Mouse (Mus musculus): ENCODE results near the gene Zbtb16.

Zbtb16 gene

DNA sequence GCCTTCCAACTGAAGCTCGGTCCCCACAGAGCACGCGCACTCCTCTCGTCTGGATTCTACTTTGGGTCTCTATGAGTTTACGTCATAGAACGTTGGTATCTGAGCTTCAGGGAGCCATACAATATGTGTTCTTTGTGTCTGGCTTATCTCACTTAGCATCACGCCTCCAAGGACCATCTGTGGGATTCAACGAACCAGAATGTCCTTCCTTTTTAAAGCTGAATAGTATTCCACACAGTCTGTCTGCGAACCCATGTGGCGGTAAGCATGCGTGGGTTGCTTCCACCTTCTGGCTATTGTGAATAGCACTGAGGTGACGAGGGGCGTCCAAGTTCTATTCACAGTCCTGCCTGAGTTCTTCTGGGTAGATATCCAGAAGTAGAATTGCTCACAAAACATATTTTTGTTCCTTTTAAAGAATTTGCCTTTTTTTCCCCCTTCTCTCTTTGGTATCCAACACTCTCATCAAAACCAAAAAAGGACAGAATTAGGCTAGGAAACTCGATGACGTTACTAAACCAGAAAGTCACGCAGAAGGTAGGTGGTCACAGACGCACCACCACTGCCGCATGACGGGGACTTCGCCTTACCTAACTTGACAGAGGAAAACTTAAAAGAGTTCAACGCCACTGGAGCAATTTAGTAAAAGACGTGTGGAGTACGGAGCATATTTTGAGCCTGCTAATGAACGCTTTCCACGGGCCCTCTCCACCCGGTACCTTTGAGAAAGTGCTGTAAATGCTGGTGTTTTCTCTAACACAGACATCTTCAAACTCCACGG lies 32.4 kb downstream of the Zbtb16 start:
- DNase-seq (ENCODE audit: low spot score in 2 of 2) = no peak

DNA sequence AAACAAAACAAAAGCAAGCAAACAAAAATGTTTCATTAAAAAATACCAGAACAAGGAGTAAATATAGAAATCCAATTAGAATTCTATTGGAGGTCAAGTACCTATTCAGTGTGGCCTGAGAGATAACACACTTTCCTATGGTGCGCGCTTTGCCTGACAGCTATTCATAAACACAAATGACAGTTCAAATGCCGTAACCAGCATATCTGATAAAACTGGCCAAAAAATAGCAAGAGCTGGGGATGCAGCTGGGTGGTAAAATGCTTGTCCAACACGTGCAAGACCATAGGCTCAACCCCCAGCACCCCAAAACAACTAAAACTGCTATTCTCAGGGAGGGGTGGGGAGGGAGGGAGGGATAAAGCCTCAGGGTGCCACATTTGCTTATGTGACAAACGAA lies 33.6 kb downstream of the Zbtb16 start:
- DNase-seq (ENCODE audit: low spot score in 2 of 2) = no peak

DNA sequence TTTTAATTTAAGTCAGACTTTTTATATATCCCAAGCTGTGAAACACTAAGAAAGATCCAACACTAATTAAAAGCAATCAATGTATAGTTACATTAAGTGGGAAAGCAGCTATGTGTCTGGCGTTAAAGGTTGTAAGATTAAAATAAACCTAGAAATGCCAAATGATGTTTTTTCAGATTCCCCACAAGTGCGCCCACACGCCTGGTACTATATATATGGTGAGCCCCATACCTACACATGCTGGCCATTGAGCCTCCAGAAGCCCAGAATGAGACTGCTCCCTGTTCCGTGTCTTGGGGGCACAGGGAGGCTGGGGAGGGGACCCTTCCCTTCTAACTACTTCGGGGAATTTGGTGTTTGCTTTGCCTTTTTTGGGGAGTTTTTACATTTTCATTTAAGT lies 34.7 kb downstream of the Zbtb16 start:
- no peak for DNase-seq (ENCODE audit: low spot score in 2 of 2)

DNA sequence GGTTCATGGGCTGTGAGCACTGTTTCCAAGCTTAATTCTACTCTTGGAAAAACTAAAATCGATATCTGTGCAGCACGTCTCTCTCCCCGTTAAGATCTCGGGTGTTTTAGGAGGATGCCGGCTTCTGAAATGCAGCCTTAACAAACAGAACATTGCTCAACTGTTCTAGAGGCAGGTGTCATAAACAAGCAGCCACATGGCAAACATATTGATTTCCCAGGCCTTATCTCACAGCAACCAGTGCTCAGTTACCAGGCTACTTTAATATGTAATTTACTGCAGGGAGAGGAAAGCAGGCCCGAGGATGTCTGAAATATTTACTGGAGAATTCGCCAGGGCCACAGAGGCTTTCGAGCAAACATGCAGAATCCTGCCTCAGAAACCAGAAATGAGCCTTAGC lies 35.4 kb downstream of the Zbtb16 start:
- no peak for DNase-seq (ENCODE audit: low spot score in 2 of 2)

DNA sequence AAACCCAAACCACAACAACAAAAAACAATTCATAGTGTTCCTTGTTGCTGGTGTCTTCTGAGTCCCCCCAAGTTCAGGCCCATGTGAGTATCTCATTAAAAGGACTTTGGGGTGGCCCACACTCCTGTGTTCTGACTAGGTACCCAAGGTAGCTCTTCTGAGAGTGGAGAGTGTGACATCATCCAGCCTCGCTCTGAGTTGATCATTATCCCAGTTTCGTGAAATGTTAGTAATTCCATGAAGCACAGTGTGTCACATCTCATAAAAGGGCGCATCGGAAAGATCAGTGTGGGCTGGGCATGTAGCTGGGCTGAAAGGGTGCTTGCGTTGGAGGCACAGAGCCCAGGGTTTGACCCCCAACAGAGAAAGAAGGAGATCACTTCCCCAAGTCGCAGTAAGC lies 38.0 kb downstream of the Zbtb16 start:
- no peak for DNase-seq (ENCODE audit: low spot score in 2 of 2)

DNA sequence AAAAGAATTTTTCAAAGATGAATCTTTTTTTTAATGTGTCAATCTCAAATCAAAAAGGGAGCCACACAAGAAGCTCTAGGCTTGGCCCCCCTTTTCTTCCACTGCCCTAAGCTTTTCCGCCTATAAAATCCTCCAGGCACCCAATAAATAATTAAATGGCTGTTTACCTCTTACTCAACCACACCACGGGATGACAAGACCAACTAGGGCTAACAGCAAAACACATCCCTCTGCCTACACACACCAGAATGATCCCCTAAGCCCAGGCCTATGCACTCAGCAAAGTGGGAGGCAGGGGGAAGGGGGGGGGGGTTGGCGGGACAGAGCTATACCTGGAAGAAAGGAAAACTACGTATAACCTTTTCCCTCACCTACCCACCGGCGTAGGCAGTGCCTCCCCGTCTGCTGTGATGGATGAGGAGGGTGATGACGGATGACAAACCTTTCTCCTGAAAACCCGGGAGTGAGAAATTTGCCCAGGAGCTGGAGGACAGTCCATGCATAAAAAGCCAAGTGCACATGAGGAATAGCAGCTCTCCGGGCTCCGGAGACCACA lies 39.7 kb downstream of the Zbtb16 start:
- no peak for DNase-seq (ENCODE audit: low spot score in 2 of 2)

DNA sequence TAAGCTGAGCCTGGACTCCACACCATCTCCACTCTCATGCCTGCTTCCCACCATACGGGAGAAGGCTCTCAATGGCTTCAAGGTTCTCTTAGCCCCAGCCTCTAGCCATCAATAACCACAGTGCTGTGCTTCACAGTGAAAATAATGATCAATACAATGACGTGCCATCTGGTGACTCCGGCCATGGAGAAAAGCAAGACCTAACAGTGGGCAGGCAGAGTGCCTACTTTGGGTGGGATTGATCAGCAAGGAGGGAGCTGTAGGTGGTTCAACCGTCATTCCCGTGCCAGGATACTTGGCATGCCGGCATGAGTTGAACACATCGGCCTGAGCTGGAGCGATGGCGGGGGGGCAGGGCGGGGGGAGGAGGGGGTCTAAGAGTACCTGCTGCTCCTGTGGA lies 40.3 kb downstream of the Zbtb16 start:
- no peak for DNase-seq (ENCODE audit: low spot score in 2 of 2)

DNA sequence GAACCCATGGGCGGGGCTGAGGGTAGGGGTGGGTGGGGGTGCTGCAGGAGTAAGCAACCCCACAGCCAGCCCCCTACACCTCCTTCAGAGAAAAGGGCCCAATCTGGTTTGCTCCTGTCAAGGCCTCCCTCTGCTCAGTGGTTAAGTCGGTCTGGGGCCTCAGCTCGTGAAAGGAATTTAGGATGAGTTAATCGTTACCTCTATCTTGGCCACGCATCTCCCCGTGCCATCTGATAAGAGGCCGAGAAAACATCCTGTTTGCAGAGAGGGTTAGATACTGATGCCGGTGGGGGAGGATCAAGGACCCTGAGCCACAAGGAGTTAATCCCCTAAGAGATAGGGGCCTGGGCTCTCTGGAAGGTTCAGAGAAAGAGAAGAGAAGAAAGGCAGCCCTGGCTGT lies 40.9 kb downstream of the Zbtb16 start:
- no peak for DNase-seq (ENCODE audit: low spot score in 2 of 2)

DNA sequence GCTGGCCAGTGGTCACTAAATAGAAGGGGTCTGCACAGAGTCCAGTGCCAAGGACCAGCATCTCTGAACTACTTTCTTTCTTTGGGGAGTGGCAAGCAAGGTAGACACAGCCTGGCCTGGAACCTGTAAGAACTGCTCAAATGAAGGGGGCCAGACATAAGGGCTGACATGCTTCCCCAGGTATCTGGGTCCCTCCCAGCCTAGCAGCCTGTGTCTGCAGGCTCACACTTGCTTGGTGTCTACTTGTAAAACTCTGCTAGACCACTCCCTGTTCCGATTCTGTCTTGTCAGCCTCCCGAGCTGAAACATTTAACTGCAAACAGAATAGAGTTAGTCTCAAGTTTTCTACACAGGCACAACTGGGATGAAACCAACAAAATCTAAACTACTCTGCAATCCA lies 41.6 kb downstream of the Zbtb16 start:
- DNase-seq (ENCODE audit: low spot score in 2 of 2) = no peak

DNA sequence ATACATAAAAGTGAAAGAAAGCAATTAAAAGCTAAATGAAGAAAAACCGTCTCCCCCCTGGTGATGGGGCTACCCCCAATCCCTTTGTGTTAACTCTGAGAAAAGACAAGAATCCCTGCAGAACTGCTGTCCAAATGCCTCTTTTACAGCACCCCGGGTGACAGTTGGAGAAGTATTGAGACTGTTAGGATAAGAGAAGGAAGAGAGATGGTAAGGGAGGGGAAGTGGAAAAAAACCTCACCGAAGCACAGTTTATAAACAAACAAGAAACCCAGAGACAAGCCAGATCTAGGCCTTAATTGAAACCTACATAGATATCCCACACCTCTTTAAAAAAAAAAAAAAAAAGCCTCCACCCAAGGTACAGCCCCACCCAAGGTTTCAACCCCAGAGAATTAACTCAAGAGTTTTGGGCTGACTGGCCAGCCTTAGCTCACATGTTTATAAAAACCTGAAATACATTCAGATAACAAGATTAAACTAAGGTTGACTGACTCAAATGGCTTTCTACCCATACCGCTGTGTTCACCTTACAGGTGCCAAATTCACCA lies 42.3 kb downstream of the Zbtb16 start:
- no peak for DNase-seq (ENCODE audit: low spot score in 2 of 2)

DNA sequence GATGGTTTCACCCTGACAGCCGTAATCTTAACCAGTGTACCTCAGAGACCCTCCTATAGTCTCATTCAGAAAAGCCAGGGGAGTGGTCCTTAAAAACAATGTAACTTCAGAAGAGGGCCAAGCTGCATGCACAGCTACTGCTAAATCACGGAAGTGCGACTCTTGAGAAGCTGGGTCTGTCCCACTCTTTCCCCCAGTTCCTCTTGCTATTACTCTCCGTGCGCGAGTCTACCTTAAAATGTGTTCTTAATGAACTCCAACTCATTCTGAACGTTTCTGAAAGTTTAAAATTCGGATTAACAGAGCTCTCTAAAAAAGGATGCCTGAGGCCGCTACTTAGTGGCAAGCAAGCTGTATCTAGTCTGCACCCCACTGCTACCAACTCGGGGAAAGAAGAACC lies 45.4 kb downstream of the Zbtb16 start:
- no peak for DNase-seq (ENCODE audit: low spot score in 2 of 2)

DNA sequence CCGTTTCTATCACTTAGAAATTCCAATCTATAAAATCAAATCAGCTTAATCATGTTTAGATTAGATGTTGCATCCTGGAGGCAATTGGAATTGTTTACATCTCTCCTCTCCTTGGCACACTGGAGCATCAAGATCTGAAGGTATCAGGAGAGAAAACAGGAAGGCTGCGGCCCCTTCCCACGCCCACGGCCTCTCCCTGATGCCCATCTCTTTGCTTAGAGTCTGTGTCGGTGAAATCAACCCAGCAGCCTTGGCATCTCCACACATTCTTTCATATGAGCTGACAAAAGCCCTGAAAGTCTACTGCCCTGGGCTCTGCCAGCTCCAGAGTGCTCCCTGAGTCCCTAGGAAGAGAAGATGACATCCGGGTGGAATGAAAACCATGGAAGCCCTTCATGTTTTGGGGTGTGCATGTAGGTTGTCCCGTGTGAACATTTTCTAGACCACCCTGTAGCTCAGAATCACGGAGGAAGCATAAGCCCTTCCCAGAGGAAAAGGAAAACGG lies 48.1 kb downstream of the Zbtb16 start:
- no peak for DNase-seq (ENCODE audit: low spot score in 2 of 2)

DNA sequence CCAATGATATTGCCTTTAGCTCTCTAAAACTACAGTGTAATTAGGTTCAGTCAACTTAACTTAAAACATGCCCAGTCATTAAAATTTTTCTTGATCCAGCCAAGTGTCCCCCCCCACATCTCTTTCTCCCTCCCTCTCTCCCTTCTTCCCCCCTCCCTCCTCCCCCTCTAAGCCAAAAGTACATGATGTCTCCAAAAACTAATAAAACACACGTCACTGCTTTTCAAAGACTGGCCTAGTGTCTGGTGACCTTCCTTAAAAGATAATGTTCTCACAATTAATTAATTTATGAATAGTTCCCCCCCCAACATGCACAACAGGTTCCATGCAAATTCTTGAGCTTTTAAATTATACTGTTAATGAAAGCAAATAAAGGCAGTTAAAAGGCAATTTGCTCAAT lies 48.7 kb downstream of the Zbtb16 start:
- DNase-seq (ENCODE audit: low spot score in 2 of 2) = no peak

DNA sequence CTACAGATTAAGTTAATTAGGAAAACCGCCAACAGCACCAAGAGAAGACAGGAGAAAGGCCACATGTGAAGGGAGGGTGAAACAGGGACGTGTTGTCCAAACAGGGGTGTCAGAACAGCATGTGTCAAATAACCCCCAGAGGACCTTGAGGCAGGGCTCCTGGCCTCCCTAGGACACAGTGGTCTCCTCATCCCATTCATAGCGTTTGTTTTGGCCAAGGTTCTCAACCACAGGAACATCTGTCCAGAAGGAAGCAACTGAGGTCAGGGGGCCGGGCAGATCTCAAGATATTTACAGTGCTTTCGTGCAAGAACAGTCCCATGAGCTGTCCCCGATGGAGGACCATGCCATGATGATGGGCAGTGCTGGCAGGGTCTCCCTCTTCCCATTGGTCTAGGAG lies 49.2 kb downstream of the Zbtb16 start:
- DNase-seq (ENCODE audit: low spot score in 2 of 2) = peak; percentile 62 to 81

DNA sequence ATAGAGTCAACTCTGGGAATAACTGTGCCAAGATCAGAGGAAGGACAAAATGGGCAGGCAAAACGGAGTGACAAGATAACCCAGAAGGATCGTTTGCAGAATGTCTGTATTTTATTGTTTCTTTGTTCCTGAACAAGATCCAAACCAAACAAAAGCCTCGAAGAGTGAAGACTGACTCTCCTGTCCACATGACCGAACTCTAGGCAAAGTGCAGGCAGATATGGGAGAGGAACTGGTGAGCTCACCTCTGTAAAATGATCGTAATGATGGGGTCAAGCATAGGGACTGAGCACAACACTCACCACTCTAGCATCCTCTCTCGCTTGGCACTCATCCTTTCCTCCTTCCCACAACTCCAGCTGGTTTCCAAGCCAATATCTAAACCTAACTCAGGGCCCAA lies 51.1 kb downstream of the Zbtb16 start:
- DNase-seq (ENCODE audit: low spot score in 2 of 2) = no peak

DNA sequence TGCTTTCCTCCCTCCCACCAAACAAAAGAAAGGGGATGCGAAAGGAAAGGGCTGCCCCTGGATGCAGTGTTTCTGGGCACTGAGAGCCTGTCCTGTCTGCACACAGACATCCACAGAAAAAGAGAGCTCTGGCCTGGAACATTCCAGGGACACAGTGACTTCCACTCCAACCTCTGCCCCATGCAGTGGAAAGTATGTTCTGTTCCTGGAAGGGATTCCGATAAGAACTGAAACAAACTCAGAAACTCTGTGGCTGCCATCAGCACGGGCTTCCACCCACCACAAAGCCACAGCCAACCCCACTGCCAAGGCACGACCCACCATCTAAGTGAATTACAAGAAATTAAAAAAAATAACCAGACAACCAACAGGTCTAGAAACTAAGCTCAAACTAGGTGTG lies 52.7 kb downstream of the Zbtb16 start:
- peak; percentile 52 to 67 for DNase-seq (ENCODE audit: low spot score in 2 of 2)

DNA sequence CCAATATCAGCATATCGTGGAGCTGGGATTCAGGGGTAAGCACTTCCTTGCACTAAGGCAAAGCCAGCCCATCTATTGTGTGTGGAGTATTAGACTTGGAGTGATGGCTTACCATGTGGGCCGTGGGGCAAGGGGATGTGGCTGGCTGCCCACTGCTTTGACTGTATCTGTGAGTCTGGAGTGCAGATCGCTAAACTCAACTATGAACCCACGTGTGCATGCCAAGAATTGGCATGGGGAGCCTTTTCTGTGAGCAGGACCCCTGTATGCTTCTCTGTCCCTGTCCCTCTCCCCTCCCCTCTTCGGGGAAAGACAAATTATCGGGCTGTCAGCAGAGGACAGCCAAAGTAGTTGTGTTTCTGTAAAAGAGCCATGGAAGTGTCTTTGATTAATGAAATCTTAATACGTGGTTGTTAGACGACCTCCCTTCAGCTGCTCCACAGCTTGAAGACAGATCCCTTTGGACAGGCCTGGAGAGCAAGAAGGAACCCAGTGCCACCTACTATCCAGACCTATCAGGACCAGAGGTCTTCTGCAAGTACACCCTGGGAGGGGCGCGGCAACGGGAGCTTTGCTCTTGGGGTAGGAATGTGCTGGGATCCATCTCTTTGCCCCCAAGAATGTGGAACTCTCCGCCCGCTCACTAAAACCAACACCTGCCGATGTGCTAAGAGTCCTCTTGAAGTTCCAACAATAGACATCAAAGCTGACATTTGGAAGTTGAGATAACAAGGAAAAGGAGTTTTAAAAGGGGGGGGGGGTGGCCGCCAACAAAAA lies 53.5 kb downstream of the Zbtb16 start:
- DNase-seq (ENCODE audit: low spot score in 2 of 2) = no peak

DNA sequence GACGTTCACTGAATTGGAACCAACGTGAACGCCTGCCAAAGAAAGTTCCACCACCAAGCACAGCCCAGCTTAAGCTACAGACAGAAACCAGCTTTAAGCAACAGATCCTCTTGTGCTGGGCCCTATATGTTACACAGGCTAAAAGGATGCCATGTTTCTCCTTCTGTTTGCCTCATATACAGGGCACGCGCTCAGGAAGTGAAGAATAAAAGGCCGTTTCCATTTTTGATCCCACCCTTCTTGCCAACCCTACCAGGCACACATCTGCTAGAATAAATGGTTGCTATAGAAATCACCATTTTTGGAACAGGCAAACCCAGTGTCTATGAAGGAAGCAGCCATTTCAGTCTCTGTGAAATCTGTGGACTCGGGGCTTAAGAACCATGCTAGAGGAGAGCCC lies 59.8 kb downstream of the Zbtb16 start:
- DNase-seq (ENCODE audit: low spot score in 2 of 2) = no peak

DNA sequence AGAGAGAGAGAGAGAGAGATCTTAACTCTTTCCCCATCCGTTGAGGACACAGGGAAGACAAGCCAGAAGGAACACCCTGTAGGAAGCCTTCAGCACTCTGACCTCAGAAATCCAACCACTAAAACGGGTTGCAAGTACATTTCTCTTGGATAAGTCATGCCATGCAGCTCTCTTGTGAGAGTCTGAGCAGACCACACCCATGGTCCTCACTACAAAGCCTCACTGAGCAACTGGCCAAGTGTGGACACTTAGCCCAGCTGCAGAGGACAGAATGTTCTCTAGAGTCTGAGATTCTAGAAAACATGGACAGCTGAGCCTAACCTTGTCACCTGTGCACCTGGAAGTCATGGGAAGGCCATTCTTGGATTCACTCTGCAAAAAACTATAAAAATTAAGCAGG lies 60.5 kb downstream of the Zbtb16 start:
- DNase-seq (ENCODE audit: low spot score in 2 of 2) = peak; percentile 51 to 68

DNA sequence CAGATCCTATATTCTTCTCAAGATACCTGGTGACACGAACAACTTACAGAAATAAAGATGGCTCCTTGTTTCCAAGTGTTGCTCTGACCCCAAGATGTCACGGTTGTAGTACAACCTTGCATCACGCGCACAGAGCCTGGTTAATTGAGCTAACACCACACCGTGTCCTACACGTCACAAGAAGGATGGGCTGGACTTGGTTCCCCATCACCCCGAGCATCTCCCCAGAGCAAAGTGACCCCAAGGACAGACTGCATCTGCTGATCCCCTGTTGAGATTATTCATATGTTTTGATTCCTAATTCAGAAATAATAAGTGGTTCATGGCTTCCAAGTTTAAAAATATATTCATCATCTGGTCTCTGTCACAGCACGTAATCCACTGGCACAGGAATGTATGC lies 62.3 kb downstream of the Zbtb16 start:
- DNase-seq (ENCODE audit: low spot score in 2 of 2) = no peak

DNA sequence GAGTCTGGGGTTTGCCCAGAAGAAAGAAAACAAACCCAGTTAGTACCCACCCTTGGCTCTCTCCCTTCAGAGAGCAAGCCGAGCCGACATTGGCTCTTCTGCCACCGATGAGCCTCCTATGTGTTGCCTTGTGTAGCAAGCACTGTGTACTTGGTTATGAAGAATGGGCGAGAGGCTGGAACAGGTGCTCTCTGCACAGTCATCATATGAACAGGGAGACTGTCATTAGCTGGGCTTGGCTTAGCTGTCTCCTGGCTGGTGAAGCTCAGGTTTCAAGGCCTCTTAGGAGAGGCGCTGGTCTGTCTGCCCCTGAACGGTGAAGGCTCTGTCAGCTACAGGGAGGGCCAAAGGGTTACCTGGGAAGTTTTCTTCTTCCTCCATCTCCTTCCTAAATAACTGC lies 62.9 kb downstream of the Zbtb16 start:
- DNase-seq (ENCODE audit: low spot score in 2 of 2) = no peak

DNA sequence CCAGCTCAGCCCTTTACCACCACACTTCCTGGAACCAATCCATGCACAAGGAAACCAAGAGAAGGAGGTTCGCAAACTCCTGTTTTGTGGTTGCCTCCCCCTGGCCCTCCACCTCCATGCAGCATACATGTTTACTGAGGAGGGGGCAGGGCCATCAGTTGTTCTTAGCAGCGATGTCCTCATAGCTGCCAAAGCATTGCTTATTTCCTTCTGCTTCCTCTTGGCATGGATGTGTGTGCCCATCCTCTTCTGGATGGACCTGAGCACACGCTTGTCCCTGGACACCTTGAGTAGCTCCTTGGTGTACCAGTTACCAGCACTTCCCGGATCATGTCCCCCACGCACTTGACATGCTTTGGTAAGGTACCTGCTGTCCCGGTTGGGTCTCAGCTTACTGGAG lies 64.5 kb downstream of the Zbtb16 start:
- DNase-seq (ENCODE audit: low spot score in 2 of 2) = no peak

DNA sequence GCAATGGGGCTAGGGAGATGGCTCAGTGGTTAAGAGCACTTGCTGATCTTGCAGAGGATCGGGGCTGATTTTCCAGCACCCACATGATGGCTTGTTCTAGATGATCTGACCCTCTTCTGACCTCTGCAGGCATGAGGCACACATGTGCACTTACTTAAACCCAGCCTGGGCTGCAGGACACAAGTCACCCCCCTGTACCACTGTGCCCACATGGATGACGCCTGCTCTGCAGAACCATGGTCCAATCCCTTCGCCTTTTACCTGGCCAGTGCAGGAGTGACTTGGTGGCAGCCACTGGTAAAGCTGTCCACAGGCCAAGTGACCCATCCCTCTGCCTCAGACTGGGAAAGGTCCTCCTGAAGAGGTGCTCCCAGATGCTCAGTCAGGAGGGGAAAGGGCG lies 67.1 kb downstream of the Zbtb16 start:
- DNase-seq (ENCODE audit: low spot score in 2 of 2) = no peak

All from heart, adult 9 months (tissue).